In the genomic region with DNA sequence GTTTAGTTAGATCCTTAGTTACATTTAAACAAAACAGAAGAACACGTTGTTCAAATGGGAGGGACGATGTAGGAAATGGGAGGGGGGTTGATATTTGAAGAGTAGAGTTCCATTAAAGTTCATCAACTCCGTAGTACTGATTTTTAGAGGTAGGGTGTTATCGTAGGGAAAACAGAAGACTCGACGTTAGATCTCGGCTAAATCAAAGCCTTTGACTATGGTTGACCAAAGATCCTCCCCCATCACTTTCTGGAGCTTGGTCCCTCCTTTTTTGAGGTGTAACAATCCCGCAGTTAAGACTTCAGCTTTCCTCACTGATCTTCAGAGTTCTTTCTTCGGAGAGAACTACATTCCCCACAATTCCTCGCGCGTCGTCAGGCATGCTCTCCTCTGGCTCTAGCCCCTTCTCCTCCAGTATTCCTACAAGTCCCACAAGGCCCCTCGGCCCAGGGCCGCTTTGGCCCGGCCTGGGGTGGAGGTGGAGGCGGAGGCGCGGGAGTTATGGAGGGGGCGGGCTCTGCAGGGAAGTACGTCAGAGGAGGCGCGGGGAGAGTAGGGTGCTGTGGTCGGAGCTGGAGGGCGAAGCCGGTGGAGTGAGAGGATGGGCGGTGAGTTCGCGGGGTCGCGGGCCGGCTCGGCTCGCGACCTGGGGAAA, we compare ENCODE assay signal across 8 mouse cellular contexts. TPM values are rescaled to one million over a fixed set of nuclear protein-coding genes. Genes with fewer than 3 reads are reported as not detected.
A peak's percentile ranks its signal among the peaks of the same experiment; 100 is the strongest.
DNase-seq lines count a peak whose midpoint lies in the region; ATAC-seq and TF ChIP-seq lines count a peak whose summit lies in the region.

A gene (plus strand): TSS at position 434 of the 655 bp plus-strand sequence.

- H3K4me2 ChIP-seq in forebrain, embryonic 16.5 days (ENCODE audit: low read length) = peak within 1 kb of the TSS; percentile 87
- H3K4me2 ChIP-seq in lung, embryonic 14.5 days = peak within 1 kb of the TSS; percentile 67

- peak within 1 kb of the TSS; percentile 81 for H3K27ac ChIP-seq in forebrain, embryonic 16.5 days (ENCODE audit: low read length)
- peak within 1 kb of the TSS; percentile 92 for H3K27ac ChIP-seq in layer of hippocampus, adult 2 months
- H3K27ac ChIP-seq in lung, embryonic 14.5 days (ENCODE audit: low read depth) = peak within 1 kb of the TSS; percentile 77
- no peak within 1 kb of the TSS for H3K27ac ChIP-seq in olfactory bulb, adult 2 months (ENCODE audit: insufficient read depth, low read depth, low read length)
- no peak within 1 kb of the TSS for H3K27ac ChIP-seq in thymus, adult 2 months (ENCODE audit: control insufficient read depth, insufficient read depth, low read length)

- 2% methylated on average over 34 of the region's 35 CpGs for WGBS in forebrain, embryonic 16.5 days
- 1% methylated on average over 34 of the region's 35 CpGs for WGBS in lung, embryonic 14.5 days
- 2% methylated on average over 33 of the region's 35 CpGs for WGBS in olfactory bulb, adult 2 months
- WGBS in thymus, adult 2 months = 4% methylated on average over 35 of the region's 35 CpGs

- H3K4me1 ChIP-seq in G1E (ENCODE audit: insufficient read depth, low read depth, low read length) = peaks cover 23% of the 10 kb centered on the region
- H3K4me1 ChIP-seq in forebrain, embryonic 16.5 days (replicated peaks; ENCODE audit: control insufficient read depth, insufficient read depth, low read length) = peaks cover 6% of the 10 kb centered on the region
- no peaks in the 10 kb centered on the region for H3K4me1 ChIP-seq in lung, embryonic 14.5 days (ENCODE audit: insufficient read depth)
- H3K4me1 ChIP-seq in olfactory bulb, adult 2 months (ENCODE audit: control insufficient read depth, insufficient read depth, low read length) = peaks cover 6% of the 10 kb centered on the region
- peaks cover 2% of the 10 kb centered on the region; the same call in 1 of the 2 replicates for H3K4me1 ChIP-seq in thymus, adult 2 months (replicated peaks; ENCODE audit: control insufficient read depth, insufficient read depth, low read length)

- H3K36me3 ChIP-seq in G1E (replicated peaks) = peaks cover 31% of the 10 kb centered on the region
- H3K36me3 ChIP-seq in forebrain, embryonic 16.5 days (ENCODE audit: control insufficient read depth, insufficient read depth) = peaks cover 14% of the 10 kb centered on the region
- peaks cover 31% of the 10 kb centered on the region for H3K36me3 ChIP-seq in lung, embryonic 14.5 days (ENCODE audit: insufficient read depth)
- H3K36me3 ChIP-seq in thymus, adult 2 months (ENCODE audit: control insufficient read depth, insufficient read depth, low read length) = peaks cover 17% of the 10 kb centered on the region

- no peak for TF ChIP-seq CTCF in G1E (IDR thresholded peaks at IDR 0.05; ENCODE audit: low read depth, low read length)
- no peak for TF ChIP-seq CTCF in layer of hippocampus, adult 2 months (conservative IDR thresholded peaks at IDR 0.05)
- TF ChIP-seq CTCF in lung, embryonic 14.5 days (IDR thresholded peaks at IDR 0.05; ENCODE audit: low read depth) = no peak
- no peak for TF ChIP-seq CTCF in olfactory bulb, adult 2 months (IDR thresholded peaks at IDR 0.05; ENCODE audit: insufficient read depth, low read depth, low read length)
- peak; percentile 57; the same call in 1 of the 2 replicates for TF ChIP-seq CTCF in thymus, adult 2 months (IDR thresholded peaks at IDR 0.05; ENCODE audit: borderline replicate concordance, control insufficient read depth, extremely low read depth, insufficient read depth, low read length, poor library complexity)

- peak; percentile 100 for ATAC-seq in G1E (ENCODE audit: extremely low read depth, insufficient number of reproducible peaks, low FRiP score, poor library complexity, severe bottlenecking)
- ATAC-seq in forebrain, embryonic 16.5 days = peak; percentile 100
- ATAC-seq in lung, embryonic 14.5 days (ENCODE audit: insufficient read depth) = peak; percentile 100

- peak within 1 kb of the TSS; percentile 82 for H3K4me3 ChIP-seq in G1E (ENCODE audit: low read depth, low read length)
- H3K4me3 ChIP-seq in forebrain, embryonic 16.5 days (replicated peaks; ENCODE audit: low read length) = peak within 1 kb of the TSS; percentile 89
- peak within 1 kb of the TSS; percentile 82 for H3K4me3 ChIP-seq in layer of hippocampus, adult 2 months
- peak within 1 kb of the TSS; percentile 82 for H3K4me3 ChIP-seq in lung, embryonic 14.5 days (ENCODE audit: low read depth, low read length)
- peak within 1 kb of the TSS; percentile 86 for H3K4me3 ChIP-seq in olfactory bulb, adult 2 months (ENCODE audit: insufficient read depth, low read depth, low read length)
- H3K4me3 ChIP-seq in thymus, adult 2 months (ENCODE audit: control insufficient read depth, insufficient read depth, low read length) = peak within 1 kb of the TSS; percentile 58

- H3K27me3 ChIP-seq in G1E (ENCODE audit: insufficient read depth, low read length) = no peaks in the 10 kb centered on the region; the same call in 1 of the 2 replicates
- H3K27me3 ChIP-seq in forebrain, embryonic 16.5 days (replicated peaks; ENCODE audit: control insufficient read depth, insufficient read depth, low read length) = no peaks in the 10 kb centered on the region
- H3K27me3 ChIP-seq in lung, embryonic 14.5 days (ENCODE audit: insufficient read depth, low read length) = no peaks in the 10 kb centered on the region
- no peaks in the 10 kb centered on the region for H3K27me3 ChIP-seq in thymus, adult 2 months (ENCODE audit: control insufficient read depth, insufficient read depth, low read length)

- TF ChIP-seq POLR2A in olfactory bulb, adult 2 months (IDR thresholded peaks at IDR 0.05; ENCODE audit: insufficient read depth, low read depth, low read length) = peak; percentile 57
- TF ChIP-seq POLR2A in thymus, adult 2 months (IDR thresholded peaks at IDR 0.05; ENCODE audit: control insufficient read depth, extremely low read depth, insufficient read depth, low read length, poor library complexity) = no peak; the same call in none of the 2 replicates

- intact Hi-C loops in heart, postnatal 36 days (cut with DNase I) = loop anchor here (1.0 to 5.0 kb wide), 5 partner anchors 57 to 1497 kb away; a partner anchor contains a TSS

- peak within 1 kb of the TSS; percentile 89 for H3K9ac ChIP-seq in forebrain, embryonic 16.5 days (replicated peaks; ENCODE audit: low read depth, low read length)
- peak within 1 kb of the TSS; percentile 74 for H3K9ac ChIP-seq in lung, embryonic 14.5 days

- no peaks in the 10 kb centered on the region for H3K9me3 ChIP-seq in G1E (replicated peaks)
- H3K9me3 ChIP-seq in forebrain, embryonic 16.5 days (ENCODE audit: control insufficient read depth, low read length) = no peaks in the 10 kb centered on the region
- H3K9me3 ChIP-seq in lung, embryonic 14.5 days (ENCODE audit: low read depth, low read length) = no peaks in the 10 kb centered on the region

- DNase-seq in G1E (ENCODE audit: low spot score) = peak; percentile 97
- peak; percentile 92 to 99 for DNase-seq in cerebellum, adult 18-20 months
- DNase-seq in heart, postnatal 36 days = peak; percentile 90 to 91
- DNase-seq in layer of hippocampus, adult 2 months (ENCODE audit: low spot score in 2 of 2) = peak; percentile 95 to 97
- DNase-seq in lung, embryonic 14.5 days = peak; percentile 98
- peak; percentile 94 for DNase-seq in thymus, adult 2 months

RNA-seq across cellular contexts. Expression of the gene that starts here (rescaled TPM):
- 93.5 and 94.2 TPM in 2 replicates for total RNA-seq in G1E (2014; fragmentation: Nextera tagmentation)
- 17.4 and 18.5 TPM in 2 replicates for total RNA-seq in G1E (2017)
- polyA plus RNA-seq in G1E (2012) = 2.2 and 3.3 TPM in 2 replicates
- polyA plus RNA-seq in forebrain, embryonic 16.5 days (2015; fragmentation: Nextera tagmentation; extraction: Ambion mirVana) = 118 and 119 TPM in 2 replicates
- 10 to 100 TPM; 51.7 to 51.9 TPM for total RNA-seq in heart, postnatal 36 days (2021)
- total RNA-seq in layer of hippocampus, adult 2 months (2021) = 10 to 100 TPM; 86.0 to 92.5 TPM
- 127 and 128 TPM in 2 replicates for polyA plus RNA-seq in lung, embryonic 14.5 days (2014; fragmentation: Nextera tagmentation; extraction: Ambion mirVana)
- not detected in 2 replicates for polyA plus RNA-seq in olfactory bulb, adult 2 months (2012; ENCODE audit: insufficient read depth, insufficient read length, low replicate concordance, missing spikeins)
- 47.4 and 51.4 TPM in 2 replicates for polyA plus RNA-seq in thymus, adult 2 months (2012; rRNA removed)

Comparison
In these comparisons a context has a peak if more than half of its experiments do, and no peak if none do; other contexts are left out.
1. RNA of the gene that starts here (polyA plus RNA-seq): 127 to 128 TPM in lung, embryonic 14.5 days, 118 to 119 TPM in forebrain, embryonic 16.5 days and 47.4 to 51.4 TPM in thymus, adult 2 months; 2.2 to 3.3 TPM in G1E and not detected in olfactory bulb, adult 2 months; every median in the first group is over 10 times any median in the second.
2. H3K27ac ChIP-seq: peak in forebrain, embryonic 16.5 days (single experiment), layer of hippocampus, adult 2 months (single experiment) and lung, embryonic 14.5 days (single experiment); none in olfactory bulb, adult 2 months (single experiment) and thymus, adult 2 months (single experiment).
3. Peak in every context shown above with its lines, with median percentiles within 50 percentile points of each other: ATAC-seq, DNase-seq and H3K4me3 ChIP-seq.